Mouse (Mus musculus) spleen, adult 2 months (tissue): ENCODE data around the gene Mras.

Experiments
- CTCF ChIP-seq: fragments of 200-500 bp; IDR thresholded peaks from 2 replicates; pipeline ENCODE4 v1.5.1; 2011; ENCODE audit warnings: mild to moderate bottlenecking, inconsistent platforms; ENCODE audit not compliant: insufficient read depth, insufficient read length, insufficient replicate concordance; ENCODE audit errors: extremely low read depth
- POLR2A ChIP-seq: fragments of 200-500 bp; IDR thresholded peaks from 2 replicates; pipeline ENCODE4 v1.6.1; 2011; ENCODE audit warnings: low read depth, low read length, inconsistent platforms

- TF ChIP-seq CTCF (no peak), POLR2A (no peak)
Observed at GRCm38 (mm10) chr9:99432478-99432877, 4.7 kb downstream of the Mras start.
